Mouse (Mus musculus): ENCODE results near the gene Prickle1.

DNA sequence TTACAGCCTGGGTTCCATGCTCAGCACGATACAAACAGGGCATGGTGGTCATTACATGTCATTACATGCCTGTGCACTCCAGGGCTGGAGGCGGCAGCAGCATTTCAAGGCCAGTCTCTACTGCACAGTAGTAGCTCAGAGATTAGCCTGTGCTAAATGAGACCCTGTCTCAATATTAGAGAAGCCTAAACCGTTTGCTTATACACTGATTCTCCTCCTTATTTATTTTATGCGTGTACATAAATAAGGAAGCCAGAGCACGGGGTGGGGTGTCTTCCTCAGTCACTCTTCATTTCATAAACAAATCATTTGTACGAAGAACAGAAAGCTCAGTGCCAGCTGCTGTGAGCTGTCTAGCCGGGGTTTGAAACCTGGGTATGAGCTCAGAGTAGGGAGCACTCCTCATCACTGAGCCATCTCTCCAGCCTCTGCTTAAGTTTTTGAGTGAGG lies 111.4 kb downstream of the Prickle1 start:
- TF ChIP-seq CTCF (IDR thresholded peaks at IDR 0.05; ENCODE audit: borderline replicate concordance, insufficient read depth, low read depth, low read length): no peak
- TF ChIP-seq POLR2A (IDR thresholded peaks at IDR 0.05; ENCODE audit: borderline replicate concordance, insufficient read depth, low read length): no peak

All from cerebellum, adult 2 months (tissue).